Mouse (Mus musculus): ENCODE measurements around the gene Gns. TPM values are rescaled to one million over a fixed set of nuclear protein-coding genes. Genes with fewer than 3 reads are reported as not detected.

The Gns gene
- polyA plus RNA-seq, 1 experiment: 72.1 TPM

- Histone ChIP-seq H3K36me3 (ENCODE audit: control insufficient read depth, insufficient read depth, low read length) (no peaks in the 10 kb centered on the region), H3K4me3 (ENCODE audit: control insufficient read depth, insufficient read depth, low read length) (no peak overlapping the region)
- DNase-seq: peak; percentile 51
Observed at GRCm38 (mm10) chr10:121429981-121430682, 65.2 kb downstream of the Gns start.

GRCm38 (mm10) chr10:121430764-121431540 is 66.1 kb downstream of the Gns start:
- 89% methylated on average over 15 of the region's 15 CpGs for WGBS
- peaks cover 57% of the 10 kb centered on the region for H3K4me1 ChIP-seq (replicated peaks; ENCODE audit: control insufficient read depth, insufficient read depth, low read length)
- TF ChIP-seq POLR2A (IDR thresholded peaks at IDR 0.05; ENCODE audit: control insufficient read depth, extremely low read depth, insufficient read depth, low read length, poor library complexity): no peak
- no peak for TF ChIP-seq CTCF (IDR thresholded peaks at IDR 0.05; ENCODE audit: borderline replicate concordance, control insufficient read depth, extremely low read depth, insufficient read depth, low read length, poor library complexity)
- no peak overlapping the region for H3K4me3 ChIP-seq (ENCODE audit: control insufficient read depth, insufficient read depth, low read length)
- H3K27ac ChIP-seq (ENCODE audit: control insufficient read depth, insufficient read depth, low read length): no peak overlapping the region
- no peak for DNase-seq
- no peaks in the 10 kb centered on the region for H3K27me3 ChIP-seq (ENCODE audit: control insufficient read depth, insufficient read depth, low read length)
- H3K36me3 ChIP-seq (ENCODE audit: control insufficient read depth, insufficient read depth, low read length): no peaks in the 10 kb centered on the region

More at GRCm38 (mm10) chr10:121429981-121430682, 65.2 kb downstream of the Gns start:
- H3K27ac ChIP-seq (ENCODE audit: control insufficient read depth, insufficient read depth, low read length): peak overlapping the region; percentile 12; the same call in 1 of the 2 replicates
- H3K27me3 ChIP-seq (ENCODE audit: control insufficient read depth, insufficient read depth, low read length): no peaks in the 10 kb centered on the region
- peaks cover 59% of the 10 kb centered on the region for H3K4me1 ChIP-seq (replicated peaks; ENCODE audit: control insufficient read depth, insufficient read depth, low read length)
- TF ChIP-seq POLR2A (IDR thresholded peaks at IDR 0.05; ENCODE audit: control insufficient read depth, extremely low read depth, insufficient read depth, low read length, poor library complexity): no peak
- TF ChIP-seq CTCF (IDR thresholded peaks at IDR 0.05; ENCODE audit: borderline replicate concordance, control insufficient read depth, extremely low read depth, insufficient read depth, low read length, poor library complexity): no peak
- 35% methylated on average over 14 of the region's 14 CpGs for WGBS

GRCm38 (mm10) chr10:121432041-121432634 is 67.2 kb downstream of the Gns start:
- TF ChIP-seq POLR2A (IDR thresholded peaks at IDR 0.05; ENCODE audit: control insufficient read depth, extremely low read depth, insufficient read depth, low read length, poor library complexity): no peak
- no peak for TF ChIP-seq CTCF (IDR thresholded peaks at IDR 0.05; ENCODE audit: borderline replicate concordance, control insufficient read depth, extremely low read depth, insufficient read depth, low read length, poor library complexity)
- Histone ChIP-seq H3K4me3 (ENCODE audit: control insufficient read depth, insufficient read depth, low read length) (no peak overlapping the region), H3K4me1 (replicated peaks; ENCODE audit: control insufficient read depth, insufficient read depth, low read length) (peaks cover 50% of the 10 kb centered on the region), H3K27me3 (ENCODE audit: control insufficient read depth, insufficient read depth, low read length) (no peaks in the 10 kb centered on the region), H3K27ac (ENCODE audit: control insufficient read depth, insufficient read depth, low read length) (no peak overlapping the region), H3K36me3 (ENCODE audit: control insufficient read depth, insufficient read depth, low read length) (no peaks in the 10 kb centered on the region)
- no peak for DNase-seq
- WGBS: 30% methylated on average over 12 of the region's 12 CpGs

- Histone ChIP-seq H3K27me3 (ENCODE audit: control insufficient read depth, insufficient read depth, low read length) (no peaks in the 10 kb centered on the region), H3K36me3 (ENCODE audit: control insufficient read depth, insufficient read depth, low read length) (no peaks in the 10 kb centered on the region), H3K4me3 (ENCODE audit: control insufficient read depth, insufficient read depth, low read length) (no peak overlapping the region), H3K4me1 (replicated peaks; ENCODE audit: control insufficient read depth, insufficient read depth, low read length) (peaks cover 46% of the 10 kb centered on the region), H3K27ac (ENCODE audit: control insufficient read depth, insufficient read depth, low read length) (peak overlapping the region; percentile 48; the same call in 1 of the 2 replicates)
- WGBS: 19% methylated on average over 16 of the region's 16 CpGs
- no peak for DNase-seq
- no peak for TF ChIP-seq POLR2A (IDR thresholded peaks at IDR 0.05; ENCODE audit: control insufficient read depth, extremely low read depth, insufficient read depth, low read length, poor library complexity)
- no peak for TF ChIP-seq CTCF (IDR thresholded peaks at IDR 0.05; ENCODE audit: borderline replicate concordance, control insufficient read depth, extremely low read depth, insufficient read depth, low read length, poor library complexity)
Observed at GRCm38 (mm10) chr10:121432635-121433280, 67.9 kb downstream of the Gns start.

GRCm38 (mm10) chr10:121434441-121435103 is 69.7 kb downstream of the Gns start:
- no peaks in the 10 kb centered on the region for H3K36me3 ChIP-seq (ENCODE audit: control insufficient read depth, insufficient read depth, low read length)
- no peak for DNase-seq
- peaks cover 32% of the 10 kb centered on the region for H3K4me1 ChIP-seq (replicated peaks; ENCODE audit: control insufficient read depth, insufficient read depth, low read length)
- H3K4me3 ChIP-seq (ENCODE audit: control insufficient read depth, insufficient read depth, low read length): no peak overlapping the region
- H3K27me3 ChIP-seq (ENCODE audit: control insufficient read depth, insufficient read depth, low read length): no peaks in the 10 kb centered on the region
- TF ChIP-seq POLR2A (IDR thresholded peaks at IDR 0.05; ENCODE audit: control insufficient read depth, extremely low read depth, insufficient read depth, low read length, poor library complexity) (no peak), CTCF (IDR thresholded peaks at IDR 0.05; ENCODE audit: borderline replicate concordance, control insufficient read depth, extremely low read depth, insufficient read depth, low read length, poor library complexity) (no peak)
- H3K27ac ChIP-seq (ENCODE audit: control insufficient read depth, insufficient read depth, low read length): no peak overlapping the region
- 92% methylated on average over 15 of the region's 15 CpGs for WGBS
